Mouse (Mus musculus): ENCODE data around the gene Cpne2. TPM values are rescaled to one million over a fixed set of nuclear protein-coding genes. Genes with fewer than 3 reads are reported as not detected.

Gene Cpne2
- polyA plus RNA-seq, 1 experiment from 2014 or later, result 12.9 TPM

DNA sequence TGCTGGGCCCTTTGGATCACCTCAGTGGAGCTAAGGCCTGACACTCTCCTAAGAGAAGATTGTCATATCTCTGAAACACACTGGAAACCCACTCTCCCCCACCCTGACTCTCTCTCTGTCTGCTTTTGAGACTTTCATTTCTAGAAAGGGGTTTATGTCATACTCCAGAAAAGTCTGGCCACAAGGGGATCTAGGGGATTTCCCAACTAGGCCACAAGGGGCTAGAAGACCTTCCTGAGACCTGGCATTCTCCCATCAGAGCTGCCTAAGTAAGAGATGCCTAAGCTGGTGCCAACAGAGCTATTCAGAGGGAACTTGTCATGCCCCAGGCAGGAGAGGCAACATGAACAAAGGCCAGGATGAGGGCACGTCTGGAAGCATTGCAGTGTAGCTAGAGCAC lies 39.5 kb upstream of the Cpne2 start:
- no peak overlapping the region for H3K9ac ChIP-seq (ENCODE audit: low read depth, low read length)
- WGBS, result 45% methylated on average over 1 of the region's 1 CpGs
- ATAC-seq (replicated peaks; ENCODE audit: low FRiP score, low read depth), result no peak
- no peaks in the 10 kb centered on the region for H3K36me3 ChIP-seq (ENCODE audit: insufficient read depth, low read length)
- TF ChIP-seq CTCF (IDR thresholded peaks at IDR 0.05; ENCODE audit: low read depth), result no peak; the same call in 1 of the 2 replicates
- H3K27me3 ChIP-seq (ENCODE audit: insufficient read depth, low read length), result no peaks in the 10 kb centered on the region
- H3K9me3 ChIP-seq (replicated peaks; ENCODE audit: low read length), result no peaks in the 10 kb centered on the region
- H3K4me3 ChIP-seq (replicated peaks; ENCODE audit: low read depth, low read length), result no peak overlapping the region
- no peaks in the 10 kb centered on the region for H3K4me1 ChIP-seq (replicated peaks; ENCODE audit: insufficient read depth, low read length)
- H3K27ac ChIP-seq, result no peak overlapping the region
- no peak for DNase-seq (ENCODE audit: low spot score)
- no peak overlapping the region for H3K4me2 ChIP-seq (ENCODE audit: low read length)

GRCm38 (mm10) chr8:94515430-94516208 lies 17.2 kb upstream of the Cpne2 start:
- H3K4me1 ChIP-seq (replicated peaks; ENCODE audit: insufficient read depth, low read length), result no peaks in the 10 kb centered on the region
- H3K27ac ChIP-seq, result no peak overlapping the region
- 60% methylated on average over 5 of the region's 5 CpGs for WGBS
- no peak for TF ChIP-seq CTCF (IDR thresholded peaks at IDR 0.05; ENCODE audit: low read depth)
- no peak overlapping the region for H3K4me3 ChIP-seq (replicated peaks; ENCODE audit: low read depth, low read length)
- no peaks in the 10 kb centered on the region for H3K36me3 ChIP-seq (ENCODE audit: insufficient read depth, low read length)
- no peaks in the 10 kb centered on the region for H3K27me3 ChIP-seq (ENCODE audit: insufficient read depth, low read length)
- DNase-seq (ENCODE audit: low spot score) (no peak), ATAC-seq (replicated peaks; ENCODE audit: low FRiP score, low read depth) (no peak)
- no peak overlapping the region for H3K9ac ChIP-seq (ENCODE audit: low read depth, low read length)
- no peaks in the 10 kb centered on the region for H3K9me3 ChIP-seq (replicated peaks; ENCODE audit: low read length)
- no peak overlapping the region for H3K4me2 ChIP-seq (ENCODE audit: low read length)

GRCm38 (mm10) chr8:94516209-94516593 lies 16.6 kb upstream of the Cpne2 start:
- H3K27me3 ChIP-seq (ENCODE audit: insufficient read depth, low read length), result no peaks in the 10 kb centered on the region
- H3K36me3 ChIP-seq (ENCODE audit: insufficient read depth, low read length), result no peaks in the 10 kb centered on the region
- H3K4me2 ChIP-seq (ENCODE audit: low read length), result no peak overlapping the region
- 17% methylated on average over 1 of the region's 1 CpGs for WGBS
- no peak for ATAC-seq (replicated peaks; ENCODE audit: low FRiP score, low read depth)
- H3K27ac ChIP-seq, result no peak overlapping the region
- no peak for TF ChIP-seq CTCF (IDR thresholded peaks at IDR 0.05; ENCODE audit: low read depth)
- H3K4me3 ChIP-seq (replicated peaks; ENCODE audit: low read depth, low read length), result no peak overlapping the region
- DNase-seq (ENCODE audit: low spot score), result no peak
- H3K4me1 ChIP-seq (replicated peaks; ENCODE audit: insufficient read depth, low read length), result no peaks in the 10 kb centered on the region
- H3K9me3 ChIP-seq (replicated peaks; ENCODE audit: low read length), result no peaks in the 10 kb centered on the region
- H3K9ac ChIP-seq (ENCODE audit: low read depth, low read length), result no peak overlapping the region

- 33% methylated on average over 2 of the region's 3 CpGs for WGBS
- ATAC-seq (replicated peaks; ENCODE audit: low FRiP score, low read depth), result no peak; the same call in 1 of the 2 replicates
These were observed 16.0 kb upstream of the Cpne2 start for GRCm38 (mm10) chr8:94516766-94517165.

GRCm38 (mm10) chr8:94518331-94518730 lies 14.5 kb upstream of the Cpne2 start:
- no peaks in the 10 kb centered on the region for H3K36me3 ChIP-seq (ENCODE audit: insufficient read depth, low read length)
- WGBS, result 77% methylated on average over 10 of the region's 10 CpGs
- H3K27ac ChIP-seq, result no peak overlapping the region
- no peak overlapping the region for H3K9ac ChIP-seq (ENCODE audit: low read depth, low read length)
- no peaks in the 10 kb centered on the region for H3K4me1 ChIP-seq (replicated peaks; ENCODE audit: insufficient read depth, low read length)
- no peak overlapping the region for H3K4me3 ChIP-seq (replicated peaks; ENCODE audit: low read depth, low read length)
- TF ChIP-seq CTCF (IDR thresholded peaks at IDR 0.05; ENCODE audit: low read depth), result no peak
- no peaks in the 10 kb centered on the region for H3K9me3 ChIP-seq (replicated peaks; ENCODE audit: low read length)
- ATAC-seq (replicated peaks; ENCODE audit: low FRiP score, low read depth), result no peak
- no peak for DNase-seq (ENCODE audit: low spot score)
- no peak overlapping the region for H3K4me2 ChIP-seq (ENCODE audit: low read length)
- H3K27me3 ChIP-seq (ENCODE audit: insufficient read depth, low read length), result no peaks in the 10 kb centered on the region

More at GRCm38 (mm10) chr8:94516766-94517165, 16.0 kb upstream of the Cpne2 start:
- Histone ChIP-seq H3K4me1 (replicated peaks; ENCODE audit: insufficient read depth, low read length) (no peaks in the 10 kb centered on the region), H3K9me3 (replicated peaks; ENCODE audit: low read length) (no peaks in the 10 kb centered on the region), H3K36me3 (ENCODE audit: insufficient read depth, low read length) (no peaks in the 10 kb centered on the region), H3K4me3 (replicated peaks; ENCODE audit: low read depth, low read length) (no peak overlapping the region), H3K9ac (ENCODE audit: low read depth, low read length) (no peak overlapping the region), H3K27me3 (ENCODE audit: insufficient read depth, low read length) (no peaks in the 10 kb centered on the region), H3K4me2 (ENCODE audit: low read length) (no peak overlapping the region), H3K27ac (no peak overlapping the region)
- no peak for TF ChIP-seq CTCF (IDR thresholded peaks at IDR 0.05; ENCODE audit: low read depth)
- no peak for DNase-seq (ENCODE audit: low spot score)

DNA sequence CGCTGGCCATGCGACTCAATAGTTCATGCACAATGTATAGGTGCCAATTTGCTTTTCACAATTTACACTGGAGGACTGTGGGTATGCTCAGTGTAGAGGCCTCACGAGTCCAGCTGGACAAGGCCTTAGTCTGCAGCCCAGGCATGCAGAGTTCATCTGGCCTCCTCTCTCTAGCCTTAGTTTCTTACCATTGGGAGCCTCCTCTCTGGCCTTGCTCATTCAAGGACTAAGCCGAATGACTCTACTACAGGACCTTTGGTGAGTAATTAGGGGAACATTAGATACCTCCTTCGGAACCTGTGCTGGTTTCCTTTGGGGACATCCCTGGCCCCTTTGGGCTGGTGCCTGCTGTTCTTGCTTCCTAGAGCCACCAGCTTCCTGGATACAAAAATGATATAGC lies 13.8 kb upstream of the Cpne2 start:
- no peak overlapping the region for H3K4me2 ChIP-seq (ENCODE audit: low read length)

More for the DNA sequence above, 13.8 kb upstream of the Cpne2 start:
- Histone ChIP-seq H3K4me3 (replicated peaks; ENCODE audit: low read depth, low read length) (no peak overlapping the region), H3K9ac (ENCODE audit: low read depth, low read length) (no peak overlapping the region), H3K9me3 (replicated peaks; ENCODE audit: low read length) (no peaks in the 10 kb centered on the region), H3K27ac (no peak overlapping the region), H3K36me3 (ENCODE audit: insufficient read depth, low read length) (no peaks in the 10 kb centered on the region), H3K27me3 (ENCODE audit: insufficient read depth, low read length) (no peaks in the 10 kb centered on the region), H3K4me1 (replicated peaks; ENCODE audit: insufficient read depth, low read length) (no peaks in the 10 kb centered on the region)
- WGBS, result 94% methylated on average over 5 of the region's 5 CpGs
- no peak for ATAC-seq (replicated peaks; ENCODE audit: low FRiP score, low read depth)
- TF ChIP-seq CTCF (IDR thresholded peaks at IDR 0.05; ENCODE audit: low read depth), result no peak
- DNase-seq (ENCODE audit: low spot score), result no peak

All from kidney, postnatal 0 days (tissue).